Mouse (Mus musculus) layer of hippocampus, postnatal 36 days (tissue): Measurements from ENCODE around the gene Olfr894. TPM values are rescaled to one million over a fixed set of nuclear protein-coding genes. Genes with fewer than 3 reads are reported as not detected.
"Not testable (repeated sequence)": the region's sequence is repeated elsewhere in the genome, so short reads cannot be mapped to it uniquely, and the experiment has no call there.

ENCODE experiments used
- DNase-seq, 2 experiments: peaks; one replicate each; pipeline ENCODE4 v3.0.0; 2022
- total RNA-seq, 2 experiments: library from RNA; stranded (reverse); gene quantifications; 2 replicates each; pipeline ENCODE4 v1.2.3; 2021

Olfr894 gene
- total RNA-seq: not detected

- no peak for DNase-seq
Observed at GRCm38 (mm10) chr9:38217755-38218154, at the start of gene Olfr894. Olfr894 (plus strand) TSS chr9:38218055.

GRCm38 (mm10) chr9:38168341-38168740 is 49.5 kb upstream of the Olfr894 start:
- not testable (repeated sequence) for DNase-seq

GRCm38 (mm10) chr9:38180721-38181120 is 37.1 kb upstream of the Olfr894 start, which contains the start of gene Olfr891:
Olfr891 (minus strand) TSS chr9:38180821.
- no peak for DNase-seq

GRCm38 (mm10) chr9:38208065-38208464 is 9.8 kb upstream of the Olfr894 start, which contains the start of gene Olfr893:
Olfr893 (plus strand) TSS chr9:38208365.
- no peak for DNase-seq

GRCm38 (mm10) chr9:38252474-38252873 is 34.6 kb downstream of the Olfr894 start, which contains the start of gene Olfr143:
Olfr143 (plus strand) TSS chr9:38252774.
- DNase-seq: no peak

GRCm38 (mm10) chr9:38267551-38267950 is 49.7 kb downstream of the Olfr894 start, which contains the start of gene Olfr895:
Olfr895 (plus strand) TSS chr9:38267851.
- no peak for DNase-seq

Other genes with a start within 250 kb of the Olfr894 start
- not detected for gene Olfr881, start 226.2 kb upstream of the Olfr894 start, total RNA-seq
- gene Olfr883, start 192.2 kb upstream of the Olfr894 start, total RNA-seq: not detected
- gene Olfr884, start 171.5 kb upstream of the Olfr894 start, total RNA-seq: not detected
- gene Olfr885, start 156.7 kb upstream of the Olfr894 start, total RNA-seq: not detected
- gene Olfr887, start 134.0 kb upstream of the Olfr894 start, total RNA-seq: not detected
- gene Olfr888, start 109.9 kb upstream of the Olfr894 start, total RNA-seq: not detected
- gene Olfr889, start 102.9 kb upstream of the Olfr894 start, total RNA-seq: not detected
- not detected for gene Olfr890, start 75.5 kb upstream of the Olfr894 start, total RNA-seq
- not detected for gene Olfr891, start 37.2 kb upstream of the Olfr894 start, total RNA-seq
- gene Olfr893, start 9.7 kb upstream of the Olfr894 start, total RNA-seq: not detected
- not detected for gene Olfr143, start 34.7 kb downstream of the Olfr894 start, total RNA-seq
- not detected for gene Olfr895, start 49.8 kb downstream of the Olfr894 start, total RNA-seq
- not detected for gene Olfr896-ps1, start 73.1 kb downstream of the Olfr894 start, total RNA-seq
- gene Olfr25, start 111.0 kb downstream of the Olfr894 start, total RNA-seq: not detected
- not detected for gene Olfr898, start 130.4 kb downstream of the Olfr894 start, total RNA-seq
- not detected for gene Olfr250, start 148.8 kb downstream of the Olfr894 start, total RNA-seq
- gene Olfr251, start 159.0 kb downstream of the Olfr894 start, total RNA-seq: not detected
- not detected for gene Olfr147, start 183.6 kb downstream of the Olfr894 start, total RNA-seq
- gene Olfr901, start 211.4 kb downstream of the Olfr894 start, total RNA-seq: not detected
- gene Olfr902, start 229.6 kb downstream of the Olfr894 start, total RNA-seq: not detected
- gene Olfr904, start 245.1 kb downstream of the Olfr894 start, total RNA-seq: not detected